Mouse (Mus musculus): ENCODE measurements around the gene Rpl35. TPM values are rescaled to one million over a fixed set of nuclear protein-coding genes. Genes with fewer than 3 reads are reported as not detected.

Gene Rpl35
- polyA plus RNA-seq, 1 experiment: 207 TPM

GRCm38 (mm10) chr2:39000587-39000919 is 4.9 kb downstream of the Rpl35 start:
- H3K4me1 ChIP-seq (replicated peaks; ENCODE audit: control insufficient read depth, insufficient read depth, low read length): peaks cover 16% of the 10 kb centered on the region
- 91% methylated on average over 4 of the region's 4 CpGs for WGBS
- H3K36me3 ChIP-seq (ENCODE audit: control insufficient read depth, insufficient read depth, low read length): peaks cover 29% of the 10 kb centered on the region
- H3K27ac ChIP-seq (ENCODE audit: control insufficient read depth, insufficient read depth, low read length): no peak overlapping the region
- TF ChIP-seq CTCF (IDR thresholded peaks at IDR 0.05; ENCODE audit: borderline replicate concordance, control insufficient read depth, extremely low read depth, insufficient read depth, low read length, poor library complexity) (no peak), POLR2A (IDR thresholded peaks at IDR 0.05; ENCODE audit: control insufficient read depth, extremely low read depth, insufficient read depth, low read length, poor library complexity) (no peak)
- H3K4me3 ChIP-seq (ENCODE audit: control insufficient read depth, insufficient read depth, low read length): no peak overlapping the region
- DNase-seq: no peak
- no peaks in the 10 kb centered on the region for H3K27me3 ChIP-seq (ENCODE audit: control insufficient read depth, insufficient read depth, low read length)

GRCm38 (mm10) chr2:38999910-39000586 is 5.4 kb downstream of the Rpl35 start:
- Histone ChIP-seq H3K36me3 (ENCODE audit: control insufficient read depth, insufficient read depth, low read length) (peaks cover 29% of the 10 kb centered on the region), H3K4me1 (replicated peaks; ENCODE audit: control insufficient read depth, insufficient read depth, low read length) (peaks cover 16% of the 10 kb centered on the region), H3K27me3 (ENCODE audit: control insufficient read depth, insufficient read depth, low read length) (no peaks in the 10 kb centered on the region), H3K4me3 (ENCODE audit: control insufficient read depth, insufficient read depth, low read length) (no peak overlapping the region), H3K27ac (ENCODE audit: control insufficient read depth, insufficient read depth, low read length) (no peak overlapping the region)
- DNase-seq: no peak
- WGBS: 89% methylated on average over 8 of the region's 8 CpGs
- no peak for TF ChIP-seq CTCF (IDR thresholded peaks at IDR 0.05; ENCODE audit: borderline replicate concordance, control insufficient read depth, extremely low read depth, insufficient read depth, low read length, poor library complexity)
- no peak for TF ChIP-seq POLR2A (IDR thresholded peaks at IDR 0.05; ENCODE audit: control insufficient read depth, extremely low read depth, insufficient read depth, low read length, poor library complexity)

GRCm38 (mm10) chr2:38999381-38999780 is 6.0 kb downstream of the Rpl35 start:
- Histone ChIP-seq H3K4me3 (ENCODE audit: control insufficient read depth, insufficient read depth, low read length) (no peak overlapping the region), H3K4me1 (replicated peaks; ENCODE audit: control insufficient read depth, insufficient read depth, low read length) (peaks cover 15% of the 10 kb centered on the region), H3K27me3 (ENCODE audit: control insufficient read depth, insufficient read depth, low read length) (no peaks in the 10 kb centered on the region), H3K27ac (ENCODE audit: control insufficient read depth, insufficient read depth, low read length) (no peak overlapping the region), H3K36me3 (ENCODE audit: control insufficient read depth, insufficient read depth, low read length) (peaks cover 29% of the 10 kb centered on the region)
- no peak for TF ChIP-seq CTCF (IDR thresholded peaks at IDR 0.05; ENCODE audit: borderline replicate concordance, control insufficient read depth, extremely low read depth, insufficient read depth, low read length, poor library complexity)
- TF ChIP-seq POLR2A (IDR thresholded peaks at IDR 0.05; ENCODE audit: control insufficient read depth, extremely low read depth, insufficient read depth, low read length, poor library complexity): no peak
- no peak for DNase-seq
- 69% methylated on average over 4 of the region's 4 CpGs for WGBS

- no peak for TF ChIP-seq POLR2A (IDR thresholded peaks at IDR 0.05; ENCODE audit: control insufficient read depth, extremely low read depth, insufficient read depth, low read length, poor library complexity)
- peak; percentile 100 for TF ChIP-seq CTCF (IDR thresholded peaks at IDR 0.05; ENCODE audit: borderline replicate concordance, control insufficient read depth, extremely low read depth, insufficient read depth, low read length, poor library complexity)
- peak; percentile 85 for DNase-seq
- Histone ChIP-seq H3K4me3 (ENCODE audit: control insufficient read depth, insufficient read depth, low read length) (peak within 1 kb of the TSS; percentile 49), H3K36me3 (ENCODE audit: control insufficient read depth, insufficient read depth, low read length) (peaks cover 22% of the 10 kb centered on the region), H3K27me3 (ENCODE audit: control insufficient read depth, insufficient read depth, low read length) (no peaks in the 10 kb centered on the region), H3K4me1 (replicated peaks; ENCODE audit: control insufficient read depth, insufficient read depth, low read length) (peaks cover 5% of the 10 kb centered on the region), H3K27ac (ENCODE audit: control insufficient read depth, insufficient read depth, low read length) (no peak within 1 kb of the TSS)
- WGBS: 15% methylated on average over 33 of the region's 33 CpGs
Observed at GRCm38 (mm10) chr2:38997386-38998374, 7.7 kb downstream of the Rpl35 start, which contains the start of gene Wdr38. TSS of gene Wdr38 (plus strand) at chr2:38997476.

- TF ChIP-seq CTCF (IDR thresholded peaks at IDR 0.05; ENCODE audit: borderline replicate concordance, control insufficient read depth, extremely low read depth, insufficient read depth, low read length, poor library complexity) (no peak), POLR2A (IDR thresholded peaks at IDR 0.05; ENCODE audit: control insufficient read depth, extremely low read depth, insufficient read depth, low read length, poor library complexity) (no peak)
- peaks cover 12% of the 10 kb centered on the region for H3K4me1 ChIP-seq (replicated peaks; ENCODE audit: control insufficient read depth, insufficient read depth, low read length)
- no peaks in the 10 kb centered on the region for H3K36me3 ChIP-seq (ENCODE audit: control insufficient read depth, insufficient read depth, low read length)
- WGBS: 74% methylated on average over 4 of the region's 4 CpGs
- no peak for DNase-seq
- no peak overlapping the region for H3K27ac ChIP-seq (ENCODE audit: control insufficient read depth, insufficient read depth, low read length)
- no peaks in the 10 kb centered on the region for H3K27me3 ChIP-seq (ENCODE audit: control insufficient read depth, insufficient read depth, low read length)
- H3K4me3 ChIP-seq (ENCODE audit: control insufficient read depth, insufficient read depth, low read length): no peak overlapping the region
Observed at GRCm38 (mm10) chr2:38992452-38992851, 13.0 kb downstream of the Rpl35 start.

- no peak for DNase-seq
- 91% methylated on average over 4 of the region's 4 CpGs for WGBS
- TF ChIP-seq CTCF (IDR thresholded peaks at IDR 0.05; ENCODE audit: borderline replicate concordance, control insufficient read depth, extremely low read depth, insufficient read depth, low read length, poor library complexity) (no peak), POLR2A (IDR thresholded peaks at IDR 0.05; ENCODE audit: control insufficient read depth, extremely low read depth, insufficient read depth, low read length, poor library complexity) (no peak)
Observed at GRCm38 (mm10) chr2:38992004-38992403, 13.4 kb downstream of the Rpl35 start.

More at GRCm38 (mm10) chr2:38992004-38992403, 13.4 kb downstream of the Rpl35 start:
- Histone ChIP-seq H3K4me3 (ENCODE audit: control insufficient read depth, insufficient read depth, low read length) (no peak overlapping the region), H3K4me1 (replicated peaks; ENCODE audit: control insufficient read depth, insufficient read depth, low read length) (peaks cover 11% of the 10 kb centered on the region), H3K36me3 (ENCODE audit: control insufficient read depth, insufficient read depth, low read length) (no peaks in the 10 kb centered on the region), H3K27ac (ENCODE audit: control insufficient read depth, insufficient read depth, low read length) (no peak overlapping the region), H3K27me3 (ENCODE audit: control insufficient read depth, insufficient read depth, low read length) (no peaks in the 10 kb centered on the region)

Data from thymus, adult 2 months (tissue).